Comparison of ENCODE assay signal across 7 mouse cellular contexts in the genomic region with DNA sequence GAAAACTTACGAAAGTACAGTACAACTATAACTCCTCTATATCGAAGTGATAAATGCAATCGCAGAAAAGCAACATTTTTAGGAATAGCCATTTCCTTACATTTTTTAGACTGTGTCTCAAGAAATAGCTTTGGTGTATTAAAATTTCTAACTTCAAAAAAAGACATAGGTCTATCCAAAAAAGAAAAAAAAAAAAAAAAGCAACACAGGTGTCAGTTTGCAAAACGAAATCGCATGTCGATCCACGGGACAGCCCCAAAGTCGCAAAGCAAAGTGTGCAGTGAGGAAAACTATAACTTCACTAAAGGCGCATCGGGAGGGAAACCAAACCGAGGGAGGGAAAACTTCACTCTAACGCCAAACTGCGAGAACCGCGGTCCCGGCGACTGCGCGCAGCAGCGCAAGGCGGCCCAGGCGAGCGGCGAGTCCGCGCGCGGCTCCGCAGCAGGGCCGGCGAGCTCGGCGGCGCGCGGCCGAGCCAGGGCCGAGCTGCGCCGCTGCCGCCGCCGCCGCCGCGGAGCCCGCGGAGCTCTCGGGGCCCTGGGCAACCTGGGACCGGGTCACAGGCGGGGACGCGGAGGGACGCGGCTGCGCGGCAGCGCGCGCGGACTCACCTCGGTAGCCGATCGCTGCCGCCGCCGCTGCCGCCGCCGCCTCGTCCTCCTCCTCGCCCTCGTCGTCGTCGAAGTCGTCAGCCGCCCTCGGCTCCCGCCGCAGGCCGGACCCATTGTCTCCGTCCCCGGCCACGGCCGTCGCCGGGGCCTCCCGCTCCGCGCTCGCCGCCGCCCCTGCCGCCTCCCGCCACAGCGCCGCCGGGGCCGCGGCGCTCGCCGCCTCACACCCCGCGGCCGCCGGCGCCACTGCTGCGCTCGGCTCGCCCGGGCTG. TPM values are rescaled to one million over a fixed set of nuclear protein-coding genes. Genes with fewer than 3 reads are reported as not detected.
DNase-seq lines count a peak whose midpoint lies in the region; ATAC-seq and TF ChIP-seq lines count a peak whose summit lies in the region.

No protein-coding gene starts in this region.

- peak overlapping the region; percentile 68 for H3K4me3 ChIP-seq in cortical plate, adult 2 months (ENCODE audit: insufficient read depth, low read length)

- peaks cover 5% of the 10 kb centered on the region; the same call in 1 of the 2 replicates for H3K4me1 ChIP-seq in cortical plate, adult 2 months (ENCODE audit: control insufficient read depth, insufficient read depth, low read length)

- no peak for TF ChIP-seq CTCF in cortical plate, adult 2 months (IDR thresholded peaks at IDR 0.05; ENCODE audit: extremely low read depth, insufficient read depth, low read length)

- intact Hi-C loops in left cerebral cortex, postnatal 4 days (cut with DNase I) = loop anchor here (5.0 kb wide), 1 partner anchor 39 kb away; no protein-coding TSS in a partner anchor

- TF ChIP-seq POLR2A in cortical plate, adult 2 months (IDR thresholded peaks at IDR 0.05; ENCODE audit: extremely low read depth, insufficient read depth, low read length) = no peak

- peak; percentile 75 to 85 for DNase-seq in adrenal gland, adult (ENCODE audit: inconsistent age in 2 of 2, low spot score in 1 of 2)
- peak; percentile 71 for DNase-seq in gastrocnemius, postnatal 10 days
- DNase-seq in left cerebral cortex, postnatal 4 days = peak; percentile 59
- peak; percentile 69 for DNase-seq in mesoderm, embryonic 11.5 days (ENCODE audit: low read depth, low spot score)
- peak; percentile 49 for DNase-seq in right cerebral cortex, postnatal 4 days

- peak overlapping the region; percentile 97 for H3K27ac ChIP-seq in cortical plate, adult 2 months (ENCODE audit: insufficient read depth, low read length)

- ATAC-seq in inflammation-experienced regulatory T-cells, adult 6 months = peak; percentile 57

RNA-seq across cellular contexts. Expression of a gene that starts 43.3 kb away (rescaled TPM):
- 10.5 and 10.8 TPM in 2 replicates for polyA plus RNA-seq in cortical plate, adult 2 months (2012; rRNA removed)
- 1 to 10 TPM; 7.0 to 8.3 TPM for total RNA-seq in gastrocnemius, postnatal 10 days (2021)
- 10 to 100 TPM in 1 of 3 experiments, 1 to 10 TPM in 2; 7.0 to 10.2 (median 7.8) TPM for polyA plus RNA-seq in inflammation-experienced regulatory T-cells, adult 6 months (2017; shearing (Covaris generic))
- total RNA-seq in left cerebral cortex, postnatal 4 days (2021) = 10 to 100 TPM; 14.9 to 17.5 TPM

RNA-seq across cellular contexts. Expression of a gene that starts 44.0 kb away (rescaled TPM):
- polyA plus RNA-seq in cortical plate, adult 2 months (2012; rRNA removed) = 14.0 and 17.8 TPM in 2 replicates
- 1 to 10 TPM; 7.3 to 9.3 TPM for total RNA-seq in gastrocnemius, postnatal 10 days (2021)
- polyA plus RNA-seq in inflammation-experienced regulatory T-cells, adult 6 months (2017; shearing (Covaris generic)) = 1 to 10 TPM; 4.2 to 8.0 (median 7.7) TPM
- total RNA-seq in left cerebral cortex, postnatal 4 days (2021) = 1 to 10 TPM; 5.5 to 6.9 TPM

Comparison
In these comparisons a context has a peak if more than half of its experiments do, and no peak if none do; other contexts are left out.
1. Peak in every context shown above with its lines: DNase-seq, ATAC-seq, H3K4me3 ChIP-seq and H3K27ac ChIP-seq.